Mouse (Mus musculus) heart, adult 9 months (tissue): Measurements from ENCODE around the gene Thumpd3.

ENCODE experiments used
- DNase-seq, 2 experiments: peaks; one replicate each; pipeline ENCODE4 v3.0.0; 2022; ENCODE audit warnings: low spot score in 2 of 2

The Thumpd3 gene

GRCm38 (mm10) chr6:113037946-113038734 is 7.9 kb upstream of the Thumpd3 start:
- DNase-seq: peak; percentile 29 to 70

DNA sequence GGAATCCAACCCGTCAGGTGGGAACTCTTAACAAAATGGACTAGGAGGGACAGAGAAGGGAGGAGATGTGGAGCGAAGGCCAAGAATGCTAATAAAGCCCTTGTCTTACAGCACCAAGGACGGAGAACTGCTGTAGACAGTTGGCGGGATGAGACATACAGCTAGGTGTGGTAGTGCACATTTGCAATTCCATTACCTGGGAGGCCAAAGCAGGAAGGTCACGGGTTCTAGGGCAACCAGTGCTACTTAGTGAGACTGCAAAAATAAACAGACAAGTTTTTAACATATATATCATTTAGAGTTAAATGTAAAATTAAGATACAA is 7.3 kb upstream of the Thumpd3 start:
- DNase-seq: no peak

- DNase-seq: no peak
These were observed 5.7 kb upstream of the Thumpd3 start for GRCm38 (mm10) chr6:113040319-113040718.

DNA sequence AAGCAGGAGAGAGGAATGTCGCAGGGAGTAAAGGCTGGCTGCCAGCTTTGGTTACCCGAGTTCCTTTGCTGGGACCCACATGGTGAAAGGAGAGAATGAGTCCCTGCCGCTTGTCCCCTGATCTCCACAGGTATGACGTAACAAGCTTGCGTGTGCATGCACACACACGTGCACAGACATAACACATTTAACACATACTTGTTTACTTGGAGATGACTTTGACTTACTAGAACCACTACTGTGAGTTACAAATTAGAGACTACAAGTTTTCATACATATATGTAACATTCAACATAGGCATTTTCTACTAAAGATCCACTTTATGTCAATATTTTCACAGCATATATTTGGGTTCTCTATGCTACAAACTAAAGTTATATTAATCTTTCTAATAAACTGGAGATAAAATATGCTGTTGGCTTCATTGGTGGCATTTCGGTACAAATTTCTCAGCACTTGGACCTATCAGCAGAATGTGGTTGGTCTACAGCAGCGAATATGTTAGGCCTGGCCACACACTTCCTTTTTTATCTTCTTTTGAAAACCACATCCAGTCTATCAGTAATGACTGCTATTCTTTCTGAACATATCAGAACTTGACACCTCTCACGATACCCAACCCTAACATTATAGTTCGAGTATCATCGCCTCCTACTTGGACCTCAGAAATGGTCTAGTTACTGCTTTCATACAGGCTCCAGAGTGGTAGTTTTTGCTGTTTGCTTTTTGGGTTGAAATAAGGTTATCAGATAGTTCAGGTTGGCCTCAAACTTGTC is 4.6 kb upstream of the Thumpd3 start:
- no peak for DNase-seq

- DNase-seq: no peak
These were observed 450 bp upstream of the Thumpd3 start for GRCm38 (mm10) chr6:113045575-113045974.

DNA sequence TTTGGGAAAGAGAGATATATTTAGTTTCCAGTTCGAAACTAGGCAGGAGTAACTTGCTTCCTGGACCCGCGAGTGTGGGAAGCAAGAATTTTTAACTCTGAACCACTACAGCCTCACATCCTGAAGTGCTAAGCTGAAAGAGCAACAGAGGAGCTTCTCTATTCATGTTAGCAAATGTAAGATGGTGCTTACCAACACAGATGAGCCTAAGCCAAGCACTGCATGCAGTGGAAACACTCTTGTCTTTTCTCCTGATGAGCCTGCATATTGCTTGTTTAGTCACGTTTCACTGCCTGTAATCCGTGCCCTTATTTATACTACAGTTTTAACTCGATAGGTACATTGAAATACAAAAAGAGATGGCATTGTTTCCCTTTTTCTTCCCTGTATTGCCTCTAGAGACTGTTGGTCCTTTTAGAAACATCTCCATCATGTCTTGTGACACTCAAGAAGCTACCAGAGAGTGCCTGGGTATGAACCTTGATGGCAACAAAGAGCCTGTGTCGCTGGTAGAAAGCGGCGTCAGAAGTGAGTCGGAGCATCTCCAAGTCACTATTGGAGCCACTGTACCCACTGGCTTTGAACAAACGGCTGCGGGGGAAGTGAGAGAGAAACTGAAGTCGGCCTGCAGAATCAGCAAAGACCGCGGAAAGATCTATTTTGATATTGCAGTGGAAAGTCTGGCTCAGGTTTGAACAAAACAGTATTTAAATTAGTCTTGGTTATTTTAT is 1.2 kb downstream of the Thumpd3 start:
- no peak for DNase-seq

- no peak for DNase-seq
These were observed 2.3 kb downstream of the Thumpd3 start for GRCm38 (mm10) chr6:113048371-113048770.

- DNase-seq: no peak
These were observed 3.1 kb downstream of the Thumpd3 start for GRCm38 (mm10) chr6:113049159-113049558.

GRCm38 (mm10) chr6:113052972-113053371 is 6.9 kb downstream of the Thumpd3 start:
- DNase-seq: no peak

DNA sequence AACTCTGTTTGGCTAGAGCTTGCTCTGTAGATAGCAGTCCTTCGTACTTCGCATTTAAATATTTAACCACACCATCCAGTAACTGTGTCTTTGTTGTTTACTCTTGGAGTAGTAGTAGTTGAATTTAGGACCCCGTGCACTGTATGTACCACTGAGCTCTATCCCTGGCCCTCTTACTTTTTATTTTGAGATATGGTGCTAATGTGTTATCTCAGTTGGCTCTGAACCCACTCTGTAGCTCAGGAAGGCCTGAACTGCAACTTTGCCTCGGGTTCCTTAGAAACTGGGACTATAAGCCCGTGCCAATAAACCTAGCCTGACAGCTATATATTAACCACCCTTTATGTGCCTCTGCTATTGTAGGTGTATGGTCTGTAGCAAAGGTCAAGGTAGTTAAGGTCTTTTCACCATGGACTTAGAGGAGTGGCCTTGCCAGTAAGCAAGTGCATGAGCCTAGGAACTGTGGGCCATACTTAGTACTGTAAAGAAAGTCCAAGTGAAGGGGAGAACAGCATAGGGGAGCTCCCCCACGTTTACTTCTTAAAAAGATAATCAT is 8.6 kb downstream of the Thumpd3 start:
- no peak for DNase-seq

DNA sequence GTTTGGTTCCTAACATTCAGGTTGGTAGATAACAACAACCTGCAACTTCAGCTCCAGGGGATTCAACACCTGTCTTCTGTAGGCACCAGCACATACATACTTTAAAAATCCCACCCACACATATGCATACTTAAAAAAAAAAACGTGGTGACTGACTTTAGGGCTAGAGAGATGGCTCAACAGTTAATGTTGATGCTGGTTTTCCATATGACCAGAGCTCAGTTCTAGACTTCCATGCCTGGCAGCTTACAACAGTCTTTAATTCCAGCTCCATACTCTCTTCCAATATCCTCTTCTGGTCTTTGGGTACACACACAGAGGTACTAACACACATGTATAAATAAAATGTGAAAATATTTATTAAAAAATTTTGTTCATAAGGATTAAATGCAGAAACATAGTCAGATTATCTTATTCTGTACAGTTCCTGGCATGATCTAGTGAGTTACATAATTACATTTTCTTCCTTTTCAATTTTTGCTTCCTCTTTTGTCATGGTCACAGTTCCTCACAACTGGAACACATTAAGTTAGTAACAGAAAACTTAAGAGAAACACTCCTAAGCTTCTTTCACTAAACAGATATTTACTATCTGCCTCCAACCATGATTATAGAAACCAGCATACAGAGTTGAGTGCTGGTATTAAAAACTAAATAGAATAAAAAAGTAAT is 15.0 kb downstream of the Thumpd3 start:
- DNase-seq: no peak

DNA sequence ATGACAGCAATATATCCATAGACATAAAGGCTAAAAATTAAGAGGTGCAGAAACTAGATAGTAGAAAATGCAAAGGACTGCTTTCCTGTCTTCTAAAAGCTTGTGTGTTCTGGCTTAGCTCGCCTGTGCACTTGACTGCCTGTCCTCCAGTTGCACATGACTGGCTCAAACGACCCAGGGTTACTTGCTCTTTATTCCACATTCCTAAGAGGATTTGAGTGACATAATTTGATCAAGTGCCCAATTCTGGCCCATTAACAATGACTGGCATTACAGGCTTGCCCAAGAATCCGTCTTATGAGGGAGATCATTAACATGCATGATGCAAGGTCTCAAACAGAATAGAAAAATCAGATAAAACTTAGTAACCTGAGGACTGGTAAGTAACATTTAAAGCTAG is 16.2 kb downstream of the Thumpd3 start:
- DNase-seq: no peak

DNA sequence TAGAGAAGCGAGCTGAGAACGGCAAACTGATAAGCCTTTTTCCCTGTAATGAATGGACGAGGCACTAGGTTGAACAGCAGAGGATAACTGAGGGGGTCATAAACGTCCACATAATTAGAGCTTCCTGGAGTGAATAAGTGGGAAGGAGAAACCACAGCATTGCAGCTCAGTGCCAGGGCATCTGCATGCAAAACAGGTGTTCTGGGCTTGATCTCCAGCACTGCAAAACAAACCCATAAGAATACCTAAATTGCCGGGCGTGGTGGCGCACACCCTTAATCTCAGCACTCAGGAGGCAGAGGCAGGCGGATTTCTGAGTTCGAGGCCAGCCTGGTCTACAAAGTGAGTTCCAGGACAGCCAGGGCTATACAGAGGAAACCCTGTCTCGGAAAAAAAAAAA is 17.3 kb downstream of the Thumpd3 start:
- no peak for DNase-seq

DNA sequence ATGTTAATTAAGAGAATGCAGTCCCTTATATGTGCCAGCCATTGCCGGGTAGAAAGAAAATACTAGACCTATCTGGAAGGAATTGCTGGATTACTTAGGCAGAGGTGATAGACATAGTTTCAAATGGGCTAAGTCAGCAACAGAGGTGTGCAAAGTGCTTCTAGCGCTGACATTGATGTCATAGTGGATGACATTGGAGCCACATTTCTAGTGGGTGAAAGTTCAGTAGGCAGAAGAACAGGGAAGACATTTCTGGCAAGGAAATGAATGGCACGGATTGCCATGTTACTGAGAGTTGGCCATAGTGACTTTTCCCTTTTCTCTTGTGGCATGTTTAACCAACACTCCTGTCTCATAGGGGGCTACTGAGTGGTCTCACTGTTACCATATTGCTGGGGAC is 19.2 kb downstream of the Thumpd3 start:
- peak in 1 of 2 experiments; percentile 15 for DNase-seq

GRCm38 (mm10) chr6:113069154-113069553 is 23.1 kb downstream of the Thumpd3 start:
- DNase-seq: no peak

GRCm38 (mm10) chr6:113075261-113075660 is 29.2 kb downstream of the Thumpd3 start:
- no peak for DNase-seq

GRCm38 (mm10) chr6:113076012-113076685 is 30.1 kb downstream of the Thumpd3 start:
- peak; percentile 96 to 97 for DNase-seq

DNA sequence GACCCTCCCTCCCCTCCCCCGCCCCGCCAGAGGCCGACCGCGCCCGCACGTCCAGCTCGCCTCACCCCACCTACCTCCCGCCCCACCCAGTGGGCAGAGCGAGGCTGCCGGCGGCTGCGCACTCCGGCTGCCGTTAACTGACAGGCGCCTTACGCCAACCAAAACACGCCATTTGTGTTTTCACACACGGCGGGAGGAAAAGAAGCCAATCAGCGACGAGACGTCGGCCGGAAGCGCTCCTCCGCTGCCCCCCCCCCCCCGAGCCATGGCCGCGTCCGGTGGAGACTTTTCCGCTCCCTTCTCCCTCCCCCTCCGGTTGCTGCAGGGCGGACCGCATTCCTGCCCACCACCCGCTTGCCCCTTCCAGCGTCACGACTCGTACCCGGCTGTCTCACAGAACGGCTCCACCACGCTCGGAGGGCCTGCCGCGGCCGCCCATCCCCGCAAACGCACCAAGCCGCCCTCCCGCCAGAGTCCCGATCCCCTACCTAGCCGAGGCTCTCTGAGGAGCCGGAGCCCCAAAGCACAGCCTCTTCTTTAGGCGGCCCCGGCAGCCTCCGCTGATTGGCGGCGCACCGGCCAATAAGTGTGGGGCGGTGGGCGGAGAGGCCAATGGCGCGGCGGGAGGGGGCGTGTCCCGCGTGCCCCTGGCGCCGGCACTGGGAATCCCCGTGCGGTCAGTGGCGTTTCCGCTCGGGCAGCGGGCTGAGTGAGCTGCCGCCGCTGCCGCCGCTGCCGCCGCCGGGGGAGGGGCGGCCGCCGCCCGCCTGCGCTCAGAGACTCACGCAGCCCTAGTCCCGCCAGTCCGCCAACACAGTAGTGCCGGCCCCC is 30.9 kb downstream of the Thumpd3 start, which contains the start of gene Setd5:
TSS of gene Setd5 (plus strand) at position 680 of the 831 bp plus-strand sequence.
- peak; percentile 98 for DNase-seq

DNA sequence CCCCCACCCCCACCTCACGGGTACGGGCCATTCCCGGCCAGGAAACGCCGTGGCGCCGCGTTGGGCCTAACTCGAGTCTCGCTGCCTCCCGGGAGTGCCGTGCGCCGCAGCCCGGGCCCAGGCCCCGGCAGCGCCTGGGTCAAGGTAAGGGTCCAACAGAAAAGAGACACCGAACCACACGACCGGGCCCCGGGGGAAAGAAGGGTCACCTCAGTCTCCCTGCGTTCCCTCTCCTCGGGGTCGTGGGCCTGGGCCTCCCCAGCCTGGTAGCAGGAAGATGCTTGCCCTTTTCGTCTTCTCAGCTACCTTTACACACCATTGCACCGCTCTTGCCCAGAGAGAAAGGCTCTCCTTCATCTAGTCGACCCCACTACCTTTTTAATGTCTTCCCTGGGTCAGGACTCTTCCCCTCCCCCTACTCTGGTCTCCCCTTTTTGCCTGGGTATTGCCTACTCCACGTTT is 31.6 kb downstream of the Thumpd3 start:
- DNase-seq: no peak
